Mouse (Mus musculus) frontal cortex, adult (tissue): ENCODE measurements around the gene Adgrg6.

Source experiments
- ATAC-seq: cut with Nextera tagmentation; 2 replicates; pipeline ENCODE4 v1.9.2; 2017; ENCODE audit warnings: mild to moderate bottlenecking, moderate library complexity, mixed read lengths; ENCODE audit not compliant: low TSS enrichment

The Adgrg6 gene

GRCm38 (mm10) chr10:14391025-14391639 is 154.3 kb downstream of the Adgrg6 start:
- peak; percentile 99 for ATAC-seq

- peak; percentile 70; the same call in 1 of the 2 replicates for ATAC-seq
These were observed 159.9 kb downstream of the Adgrg6 start for GRCm38 (mm10) chr10:14385574-14385973.

GRCm38 (mm10) chr10:14365065-14365589 is 180.3 kb downstream of the Adgrg6 start:
- peak; percentile 72 for ATAC-seq

GRCm38 (mm10) chr10:14363226-14363625 is 182.2 kb downstream of the Adgrg6 start:
- peak; percentile 69 for ATAC-seq

GRCm38 (mm10) chr10:14358271-14358670 is 187.2 kb downstream of the Adgrg6 start:
- no peak for ATAC-seq
